Mouse (Mus musculus): ENCODE measurements around the gene Fsd2.

- no peak for TF ChIP-seq POLR2A (IDR thresholded peaks at IDR 0.05; ENCODE audit: borderline replicate concordance, extremely low read depth, insufficient read depth, insufficient read length, poor library complexity, severe bottlenecking)
- TF ChIP-seq CTCF (IDR thresholded peaks at IDR 0.05; ENCODE audit: borderline replicate concordance, extremely low read depth, insufficient read depth, insufficient read length) = peak; percentile 33; the same call in 1 of the 2 replicates
Measured at GRCm38 (mm10) chr7:81610125-81610524, 43.4 kb upstream of the Fsd2 start.

Measured in brain, embryonic 14.5 days (tissue).